Mouse (Mus musculus): Measurements from ENCODE around the gene Cadm4.
A peak's percentile ranks its signal among the peaks of the same experiment; 100 is the strongest.
"Not testable (repeated sequence)": the region's sequence is repeated elsewhere in the genome, so short reads cannot be mapped to it uniquely, and the experiment has no call there.

Gene Cadm4

DNA sequence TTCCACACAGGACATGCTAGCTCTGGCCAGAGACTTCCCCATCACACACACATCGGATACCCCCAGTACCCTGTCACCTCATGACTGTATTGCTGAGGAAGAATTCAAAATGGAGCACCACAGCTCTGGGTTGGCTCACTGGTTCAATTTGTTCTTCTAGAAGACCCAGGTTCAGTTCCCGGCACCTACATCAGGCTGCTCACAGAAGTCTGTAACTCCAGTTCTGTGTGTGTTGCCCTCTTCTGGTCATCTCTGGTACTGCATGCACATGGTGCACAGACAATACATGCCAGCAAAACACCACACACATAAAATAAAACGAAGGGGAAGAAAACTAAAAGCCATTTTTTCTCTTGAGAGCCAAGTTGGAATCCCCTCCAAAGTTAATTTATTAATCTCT lies 12.7 kb upstream of the Cadm4 start:
- no peak for DNase-seq

- DNase-seq: no peak
Observed at GRCm38 (mm10) chr7:24470356-24470755, 11.5 kb upstream of the Cadm4 start.

GRCm38 (mm10) chr7:24472442-24472841 lies 9.4 kb upstream of the Cadm4 start:
- DNase-seq: no peak

- peak; percentile 31 for DNase-seq
Observed at GRCm38 (mm10) chr7:24472937-24473336, 8.9 kb upstream of the Cadm4 start.

- peak; percentile 60 for DNase-seq
Observed at GRCm38 (mm10) chr7:24473913-24474529, 7.8 kb upstream of the Cadm4 start.

DNA sequence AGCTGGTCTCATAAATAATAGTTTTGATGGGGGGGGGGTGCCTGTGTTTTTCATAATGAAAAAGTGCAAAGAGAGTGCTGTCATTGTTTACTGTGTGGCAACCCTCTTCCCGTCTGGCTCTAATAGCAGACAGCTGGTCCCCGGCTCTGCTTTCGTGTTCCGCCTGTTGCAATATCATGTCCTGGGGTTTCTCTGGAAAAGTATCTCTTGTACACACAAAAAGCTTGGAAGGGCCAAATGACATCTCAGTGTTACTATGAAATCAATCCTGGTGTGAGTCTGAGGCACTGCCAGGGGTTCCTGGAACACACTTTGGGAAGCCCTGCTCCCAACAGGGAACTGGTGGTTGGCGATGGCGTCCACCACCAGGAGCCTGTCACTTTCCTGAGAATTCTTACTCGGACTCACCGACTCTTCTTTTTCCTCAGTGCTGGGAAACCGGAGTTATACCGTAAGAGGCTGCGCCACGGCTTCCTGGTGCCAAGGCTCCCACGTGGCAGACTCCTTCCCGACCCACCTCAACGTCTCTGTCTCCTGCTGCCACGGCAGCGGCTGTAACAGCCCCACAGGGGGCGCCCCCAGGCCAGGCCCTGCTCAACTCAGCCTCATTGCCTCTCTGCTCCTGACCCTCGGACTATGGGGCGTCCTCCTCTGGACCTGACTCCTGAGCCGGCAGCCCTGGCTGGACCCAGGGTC lies 6.9 kb upstream of the Cadm4 start:
- peak; percentile 25 for DNase-seq

- DNase-seq: no peak
Observed at GRCm38 (mm10) chr7:24476338-24476737, 5.5 kb upstream of the Cadm4 start.

- no peak for DNase-seq
Observed at GRCm38 (mm10) chr7:24476856-24477255, 5.0 kb upstream of the Cadm4 start.

DNA sequence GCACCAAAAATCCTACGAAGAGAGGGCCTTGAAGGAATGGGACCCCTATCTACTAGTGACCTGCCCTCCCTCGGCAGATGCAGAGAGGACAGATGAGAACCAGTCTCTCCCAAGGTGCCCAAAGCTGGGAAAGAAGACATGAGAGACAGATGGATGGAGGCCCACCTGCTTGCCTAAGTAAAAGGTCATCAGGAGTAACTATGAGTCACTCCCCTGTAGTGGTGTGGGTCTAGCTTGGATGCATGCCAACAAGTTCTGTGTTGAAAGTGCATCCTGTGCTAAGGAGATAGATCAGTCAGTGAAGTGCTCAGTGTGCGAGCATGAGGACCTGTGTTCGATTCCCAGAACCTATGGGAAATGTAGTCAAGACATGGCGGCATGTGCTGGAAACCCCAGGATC lies 2.9 kb upstream of the Cadm4 start:
- DNase-seq: no peak

- no peak for DNase-seq
Observed at GRCm38 (mm10) chr7:24479685-24480084, 2.1 kb upstream of the Cadm4 start.

GRCm38 (mm10) chr7:24480121-24480941 lies 1.5 kb upstream of the Cadm4 start:
- DNase-seq: no peak

- no peak for DNase-seq
Observed at GRCm38 (mm10) chr7:24480986-24481473, 793 bp upstream of the Cadm4 start.

DNA sequence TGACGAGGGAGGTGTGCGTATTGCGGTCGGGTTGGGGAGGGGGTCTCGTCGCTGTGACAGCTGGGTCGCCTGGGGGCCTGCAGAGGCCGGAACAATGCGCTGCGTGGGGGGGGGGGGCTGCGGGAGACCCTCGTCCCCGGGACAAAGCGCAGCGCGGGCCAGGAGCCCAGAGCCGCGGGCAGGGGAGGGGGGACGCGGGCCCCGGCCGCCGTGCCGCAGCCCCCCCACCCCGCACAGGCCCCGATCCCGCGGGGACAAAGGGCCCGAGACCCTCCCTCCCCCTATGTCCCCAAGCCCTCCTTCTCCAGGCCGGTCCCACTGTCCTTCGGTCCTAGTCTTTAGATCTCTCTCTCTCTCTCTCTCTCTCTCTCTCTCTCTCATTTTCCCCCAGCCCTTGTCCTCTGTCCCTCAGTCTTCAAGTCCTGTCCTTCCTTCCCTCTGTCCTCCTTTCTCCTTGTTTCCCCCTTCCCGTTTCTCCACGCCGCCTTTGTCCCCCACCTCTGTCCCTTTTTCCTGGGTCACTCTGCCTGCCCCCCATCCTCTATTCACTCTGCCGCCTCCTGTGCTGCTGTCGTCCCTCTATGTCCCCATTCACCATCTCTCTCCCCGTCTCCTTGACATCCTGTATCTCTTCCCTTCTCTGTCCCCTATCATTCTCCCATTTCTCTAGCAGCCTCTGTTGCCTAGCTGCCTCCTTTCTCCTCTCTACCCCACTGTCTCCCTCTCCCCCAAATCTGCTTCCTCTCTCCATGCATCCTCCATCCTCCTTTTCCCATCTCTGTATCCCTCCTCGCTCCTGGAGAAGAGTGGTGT lies 591 bp downstream of the Cadm4 start:
- no peak for DNase-seq

- DNase-seq: not testable (repeated sequence)
Observed at GRCm38 (mm10) chr7:24483291-24483690, 1.5 kb downstream of the Cadm4 start.

DNA sequence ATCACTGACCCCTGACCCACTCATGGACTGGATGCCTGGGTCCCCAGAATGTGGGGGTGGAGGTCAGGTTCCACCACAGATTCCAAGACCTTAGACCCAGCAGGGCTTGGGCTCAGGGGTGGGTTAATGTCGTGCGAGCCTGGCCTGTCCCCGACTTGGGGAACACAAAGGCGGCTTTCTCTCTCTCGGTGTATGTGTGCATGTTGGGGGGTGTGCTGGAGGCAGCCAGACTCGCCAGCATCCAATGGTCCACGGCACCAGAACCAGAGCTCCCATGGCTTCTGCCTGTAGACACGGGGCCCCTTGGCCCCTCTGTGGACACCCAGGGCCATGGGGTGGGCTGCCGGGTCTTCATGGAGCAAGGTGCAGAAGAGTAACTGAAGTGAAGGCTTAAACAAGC lies 3.7 kb downstream of the Cadm4 start:
- DNase-seq: no peak

DNA sequence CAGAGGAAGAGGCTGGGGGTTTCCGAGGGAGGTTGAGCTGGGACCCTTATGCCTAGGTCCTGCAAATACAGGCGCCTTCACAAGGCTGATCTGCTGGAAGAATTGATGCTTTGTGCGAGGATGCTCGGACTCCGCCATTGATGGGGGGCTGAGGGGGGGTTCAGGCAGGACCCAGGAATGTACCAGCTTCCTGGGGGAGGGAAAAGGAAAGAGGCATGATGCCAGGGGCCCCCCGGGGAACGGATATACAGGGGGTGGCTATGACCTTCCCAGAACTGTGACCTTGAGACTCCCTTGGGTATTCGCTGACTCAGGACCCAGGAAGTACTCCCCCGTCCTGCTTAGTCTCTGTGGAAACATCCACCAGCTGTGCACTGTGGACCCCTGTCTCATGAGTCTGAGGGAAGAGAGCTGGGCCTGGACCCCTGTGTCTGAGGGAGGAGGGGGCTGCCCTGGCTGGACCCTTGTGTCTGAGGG lies 4.9 kb downstream of the Cadm4 start:
- DNase-seq: no peak

- DNase-seq: no peak
Observed at GRCm38 (mm10) chr7:24487403-24487802, 5.6 kb downstream of the Cadm4 start.

- no peak for DNase-seq
Observed at GRCm38 (mm10) chr7:24488303-24488702, 6.5 kb downstream of the Cadm4 start.

DNA sequence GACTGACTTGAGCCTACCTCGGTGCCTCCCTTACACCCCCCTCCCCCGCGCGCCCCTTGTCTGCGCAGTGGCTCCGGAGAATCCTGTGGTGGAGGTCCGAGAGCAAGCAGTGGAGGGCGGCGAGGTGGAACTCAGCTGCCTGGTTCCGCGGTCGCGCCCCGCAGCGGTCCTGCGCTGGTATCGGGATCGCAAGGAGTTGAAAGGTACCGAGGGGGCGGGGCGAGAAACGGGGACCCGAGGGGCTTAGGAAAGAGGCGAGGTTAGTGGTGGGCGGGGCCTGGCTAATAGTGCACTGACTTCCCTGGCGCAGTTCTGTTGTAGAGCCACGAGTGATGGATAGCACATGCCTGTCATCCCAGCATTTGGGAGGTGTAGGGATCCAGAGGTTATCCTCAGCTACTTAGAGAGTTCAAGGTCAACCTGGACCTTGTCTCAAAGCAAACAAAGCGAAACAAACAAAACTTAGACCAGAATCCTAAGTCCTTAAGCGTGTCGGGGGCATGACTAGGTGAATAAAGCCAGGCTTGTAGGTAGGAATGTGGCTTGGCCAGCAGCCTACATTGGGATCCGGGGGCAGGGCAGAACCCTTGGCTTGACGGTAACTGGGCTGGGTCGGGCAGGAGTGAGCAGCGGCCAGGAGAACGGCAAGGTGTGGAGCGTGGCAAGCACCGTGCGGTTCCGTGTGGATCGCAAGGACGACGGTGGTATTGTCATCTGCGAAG lies 18.2 kb downstream of the Cadm4 start:
- DNase-seq: peak; percentile 46

- peak; percentile 34 for DNase-seq
Observed at GRCm38 (mm10) chr7:24500929-24501328, 19.1 kb downstream of the Cadm4 start.

GRCm38 (mm10) chr7:24501492-24501891 lies 19.7 kb downstream of the Cadm4 start:
- peak; percentile 29 for DNase-seq

GRCm38 (mm10) chr7:24504004-24504403 lies 22.2 kb downstream of the Cadm4 start:
- DNase-seq: no peak
